Mouse (Mus musculus): ENCODE data around the gene Tmed9.
A peak's percentile ranks its signal among the peaks of the same experiment; 100 is the strongest.
"Not testable (repeated sequence)": the region's sequence is repeated elsewhere in the genome, so short reads cannot be mapped to it uniquely, and the experiment has no call there.

The Tmed9 gene

GRCm38 (mm10) chr13:55567001-55567400, 6.5 kb upstream of the Tmed9 start:
- DNase-seq (ENCODE audit: low read depth, low spot score): no peak

GRCm38 (mm10) chr13:55567949-55568348, 5.6 kb upstream of the Tmed9 start:
- no peak for DNase-seq (ENCODE audit: low read depth, low spot score)

- not testable (repeated sequence) for DNase-seq (ENCODE audit: low read depth, low spot score)
Measured at GRCm38 (mm10) chr13:55568524-55568923, 5.0 kb upstream of the Tmed9 start.

GRCm38 (mm10) chr13:55569726-55570285, 3.7 kb upstream of the Tmed9 start:
- no peak for DNase-seq (ENCODE audit: low read depth, low spot score)

- peak; percentile 66 for DNase-seq (ENCODE audit: low read depth, low spot score)
Measured at GRCm38 (mm10) chr13:55570286-55570973, 3.1 kb upstream of the Tmed9 start.

- peak; percentile 93 for DNase-seq (ENCODE audit: low read depth, low spot score)
Measured at GRCm38 (mm10) chr13:55571027-55571751, 2.3 kb upstream of the Tmed9 start, which contains the start of gene Fam193b. Gene Fam193b (minus strand): TSS chr13:55571120.

- no peak for DNase-seq (ENCODE audit: low read depth, low spot score)
Measured at GRCm38 (mm10) chr13:55571977-55572376, 1.6 kb upstream of the Tmed9 start.

GRCm38 (mm10) chr13:55574321-55574720, 789 bp downstream of the Tmed9 start:
- no peak for DNase-seq (ENCODE audit: low read depth, low spot score)

- DNase-seq (ENCODE audit: low read depth, low spot score): peak; percentile 34
Measured at GRCm38 (mm10) chr13:55575932-55576331, 2.4 kb downstream of the Tmed9 start.

GRCm38 (mm10) chr13:55576872-55577271, 3.3 kb downstream of the Tmed9 start:
- DNase-seq (ENCODE audit: low read depth, low spot score): not testable (repeated sequence)

- DNase-seq (ENCODE audit: low read depth, low spot score): no peak
Measured at GRCm38 (mm10) chr13:55578086-55578485, 4.6 kb downstream of the Tmed9 start.

- DNase-seq (ENCODE audit: low read depth, low spot score): no peak
Measured at GRCm38 (mm10) chr13:55591961-55592490, 18.5 kb downstream of the Tmed9 start.

- DNase-seq (ENCODE audit: low read depth, low spot score): peak; percentile 97
Measured at GRCm38 (mm10) chr13:55592512-55593253, 19.2 kb downstream of the Tmed9 start.

- no peak for DNase-seq (ENCODE audit: low read depth, low spot score)
Measured at GRCm38 (mm10) chr13:55593254-55593747, 19.8 kb downstream of the Tmed9 start.

GRCm38 (mm10) chr13:55595375-55595774, 21.8 kb downstream of the Tmed9 start:
- DNase-seq (ENCODE audit: low read depth, low spot score): no peak

GRCm38 (mm10) chr13:55596802-55597201, 23.3 kb downstream of the Tmed9 start:
- DNase-seq (ENCODE audit: low read depth, low spot score): no peak

- peak; percentile 86 for DNase-seq (ENCODE audit: low read depth, low spot score)
Measured at GRCm38 (mm10) chr13:55599566-55600540, 26.3 kb downstream of the Tmed9 start, which contains the start of gene B4galt7. Gene B4galt7 (plus strand): TSS chr13:55599896.

- DNase-seq (ENCODE audit: low read depth, low spot score): peak; percentile 55
Measured at GRCm38 (mm10) chr13:55600657-55601056, 27.1 kb downstream of the Tmed9 start.

- peak; percentile 67 for DNase-seq (ENCODE audit: low read depth, low spot score)
Measured at GRCm38 (mm10) chr13:55601611-55602010, 28.1 kb downstream of the Tmed9 start.

- DNase-seq (ENCODE audit: low read depth, low spot score): no peak
Measured at GRCm38 (mm10) chr13:55604606-55605005, 31.1 kb downstream of the Tmed9 start.
